Mouse (Mus musculus) B cell, adult 62 days (primary cell): ENCODE data around the gene Gm12355. TPM values are rescaled to one million over a fixed set of nuclear protein-coding genes. Genes with fewer than 3 reads are reported as not detected.

Source experiments
- total RNA-seq: library from RNA; stranded (reverse); gene quantifications from 4 replicates; pipeline ENCODE4 v1.2.4, GENCODE M21; 2023

Gene Gm12355
- 29.4 to 36.1 TPM (median 32.5 TPM) in 4 replicates for total RNA-seq

GRCm38 (mm10) chr11:98625611-98626410 lies at the start of gene Gm12355, which contains the start of gene Gsdma3:
TSS of gene Gm12355 (minus strand) at chr11:98625661.
TSS of gene Gsdma3 (plus strand) at chr11:98626360.

GRCm38 (mm10) chr11:98664091-98664490 lies 38.6 kb upstream of the Gm12355 start, which contains the start of gene Gsdma:
TSS of gene Gsdma (plus strand) at chr11:98664351.

GRCm38 (mm10) chr11:98646459-98646858 lies 21.0 kb upstream of the Gm12355 start, which contains the start of gene Gsdma2:
TSS of gene Gsdma2 (plus strand) at chr11:98646759.

GRCm38 (mm10) chr11:98597991-98598390 lies 27.5 kb downstream of the Gm12355 start, which contains the start of gene Lrrc3c:
TSS of gene Lrrc3c (plus strand) at chr11:98598291.

GRCm38 (mm10) chr11:98586892-98587563 lies 38.4 kb downstream of the Gm12355 start, which contains the start of gene Ormdl3:
TSS of gene Ormdl3 (minus strand) at chr11:98587368.

Other genes with a start within 250 kb of the Gm12355 start
- not detected in 4 replicates for gene Tcap, start 241.8 kb downstream of the Gm12355 start, total RNA-seq
- gene Pnmt, start 239.2 kb downstream of the Gm12355 start, total RNA-seq, result not detected in 4 replicates
- 6.0 to 10.0 TPM (median 8.3 TPM) in 4 replicates for gene Pgap3, start 225.2 kb downstream of the Gm12355 start, total RNA-seq
- 0.17 to 0.64 TPM in 2 of 4 replicates, not detected in the others for gene Erbb2, start 213.2 kb downstream of the Gm12355 start, total RNA-seq
- gene Mien1, start 186.7 kb downstream of the Gm12355 start, total RNA-seq, result 46.7 to 54.3 TPM (median 50.1 TPM) in 4 replicates
- 0.91 to 1.2 TPM (median 0.96 TPM) in 4 replicates for gene Grb7, start 179.3 kb downstream of the Gm12355 start, total RNA-seq
- 582 to 682 TPM (median 633 TPM) in 4 replicates for gene Ikzf3, start 79.6 kb downstream of the Gm12355 start, total RNA-seq
- 4.6 to 9.1 TPM (median 5.9 TPM) in 4 replicates for gene Zpbp2, start 74.6 kb downstream of the Gm12355 start, total RNA-seq
- 16.0 to 19.1 TPM (median 17.6 TPM) in 4 replicates for gene Ormdl3, start 38.3 kb downstream of the Gm12355 start, total RNA-seq
- gene Lrrc3c, start 27.4 kb downstream of the Gm12355 start, total RNA-seq, result not detected in 4 replicates
- 0.37 TPM in 1 of 4 replicates, not detected in the others for gene Gsdma3, start 699 bp upstream of the Gm12355 start, total RNA-seq
- gene Gsdma2, start 21.1 kb upstream of the Gm12355 start, total RNA-seq, result not detected in 4 replicates
- gene Gsdma, start 38.7 kb upstream of the Gm12355 start, total RNA-seq, result not detected in 4 replicates
- gene Psmd3, start 56.9 kb upstream of the Gm12355 start, total RNA-seq, result 70.0 to 78.6 TPM (median 73.2 TPM) in 4 replicates
- gene Csf3, start 75.6 kb upstream of the Gm12355 start, total RNA-seq, result not detected in 4 replicates
- 86.9 to 95.7 TPM (median 92.9 TPM) in 4 replicates for gene Med24, start 103.8 kb upstream of the Gm12355 start, total RNA-seq
- 8.0 to 11.4 TPM (median 10.3 TPM) in 4 replicates for gene Thra, start 115.0 kb upstream of the Gm12355 start, total RNA-seq
- gene Nr1d1, start 149.7 kb upstream of the Gm12355 start, total RNA-seq, result 2.0 to 2.5 TPM (median 2.4 TPM) in 4 replicates
- 124 to 138 TPM (median 127 TPM) in 4 replicates for gene Msl1, start 169.9 kb upstream of the Gm12355 start, total RNA-seq
- gene Casc3, start 179.2 kb upstream of the Gm12355 start, total RNA-seq, result 93.8 to 108 TPM (median 96.3 TPM) in 4 replicates
- gene Rapgefl1, start 211.1 kb upstream of the Gm12355 start, total RNA-seq, result 1.4 to 3.0 TPM (median 2.3 TPM) in 4 replicates
- 42.7 to 50.1 TPM (median 45.7 TPM) in 4 replicates for gene Wipf2, start 238.0 kb upstream of the Gm12355 start, total RNA-seq